Mouse (Mus musculus): ENCODE measurements around the gene Ispd.

The Ispd gene

GRCm38 (mm10) chr12:36708810-36709209, 327.6 kb downstream of the Ispd start:
- DNase-seq (ENCODE audit: low read depth, low spot score), result no peak

GRCm38 (mm10) chr12:36713866-36714662, 332.8 kb downstream of the Ispd start:
- DNase-seq (ENCODE audit: low read depth, low spot score), result no peak

GRCm38 (mm10) chr12:36717526-36717925, 336.3 kb downstream of the Ispd start:
- no peak for DNase-seq (ENCODE audit: low read depth, low spot score)

- no peak for DNase-seq (ENCODE audit: low read depth, low spot score)
These were observed 337.2 kb downstream of the Ispd start for GRCm38 (mm10) chr12:36718417-36718816.

GRCm38 (mm10) chr12:36719074-36719473, 337.8 kb downstream of the Ispd start:
- no peak for DNase-seq (ENCODE audit: low read depth, low spot score)

- DNase-seq (ENCODE audit: low read depth, low spot score), result no peak
These were observed 339.5 kb downstream of the Ispd start for GRCm38 (mm10) chr12:36720779-36721178.

- no peak for DNase-seq (ENCODE audit: low read depth, low spot score)
These were observed 340.0 kb downstream of the Ispd start for GRCm38 (mm10) chr12:36721223-36721622.

GRCm38 (mm10) chr12:36722754-36723153, 341.5 kb downstream of the Ispd start:
- DNase-seq (ENCODE audit: low read depth, low spot score), result peak; percentile 42

- DNase-seq (ENCODE audit: low read depth, low spot score), result no peak
These were observed 342.1 kb downstream of the Ispd start for GRCm38 (mm10) chr12:36723302-36723701.

GRCm38 (mm10) chr12:36724297-36724696, 343.0 kb downstream of the Ispd start:
- DNase-seq (ENCODE audit: low read depth, low spot score), result no peak

- no peak for DNase-seq (ENCODE audit: low read depth, low spot score)
These were observed 344.0 kb downstream of the Ispd start for GRCm38 (mm10) chr12:36725250-36725649.

- no peak for DNase-seq (ENCODE audit: low read depth, low spot score)
These were observed 344.8 kb downstream of the Ispd start for GRCm38 (mm10) chr12:36726026-36726425.

GRCm38 (mm10) chr12:36733673-36734371, 352.6 kb downstream of the Ispd start:
- DNase-seq (ENCODE audit: low read depth, low spot score), result no peak

Measured in skeletal muscle tissue, adult 2 months (tissue).